ENCODE assay signal across 12 mouse cellular contexts in genomic region chr2:29438530-29438862, GRCm38 (mm10).
A peak's percentile ranks its signal among the peaks of the same experiment; 100 is the strongest.
DNase-seq lines count a peak whose midpoint lies in the region; ATAC-seq and TF ChIP-seq lines count a peak whose summit lies in the region.
"Had no signal": no experiment of that assay in that cellular context is flagged by ENCODE, and none has a peak within 500 bp of the region (broad histone marks: within the 10 kb centered on the region; RNA-seq: fewer than 3 reads in every experiment).

No protein-coding gene starts in this region.

- H3K36me3 ChIP-seq in heart, adult 2 months (ENCODE audit: control insufficient read depth, insufficient read depth, low read length): no peaks in the 10 kb centered on the region
- H3K36me3 ChIP-seq in heart, embryonic 12.5 days: no peaks in the 10 kb centered on the region

- H3K4me3 ChIP-seq in heart, adult 2 months: no peak overlapping the region
- no peak overlapping the region for H3K4me3 ChIP-seq in heart, embryonic 12.5 days

- H3K79me2 ChIP-seq in heart, adult 2 months (replicated peaks; ENCODE audit: control insufficient read depth, insufficient read depth, low read length): no peaks in the 10 kb centered on the region

- no peak for ATAC-seq in heart, embryonic 12.5 days (ENCODE audit: insufficient number of reproducible peaks, low FRiP score)
- ATAC-seq: Patski had no signal

- no peak for TF ChIP-seq CTCF in heart, adult 2 months (IDR thresholded peaks at IDR 0.05)

- intact Hi-C loops in heart, adult 2 months (cut with DNase I): no loop called here

- peak; percentile 27 to 44 for DNase-seq in heart, adult 2 months
- DNase-seq in ovary, adult 18-20 months (ENCODE audit: low spot score): peak; percentile 26
- no peak for DNase-seq in ovary, postnatal 10 days (ENCODE audit: low spot score)
- peak; percentile 36 to 76 for DNase-seq in kidney, postnatal 25 days
- DNase-seq in skeletal muscle tissue, adult 2 months (ENCODE audit: low read depth, low spot score): peak; percentile 21
- DNase-seq in frontal cortex, postnatal 25 days (ENCODE audit: low spot score in 2 of 2): no peak
- no peak for DNase-seq in right cerebral cortex, postnatal 10 days (ENCODE audit: low spot score in 2 of 2)
- DNase-seq: cerebellum, adult 9-11 months; left cerebral cortex, postnatal 4 days; thymus, postnatal 14 days had no signal

- TF ChIP-seq POLR2A in heart, adult 2 months (IDR thresholded peaks at IDR 0.05; ENCODE audit: insufficient read depth, low read depth, low read length): no peak

- H3K4me1 ChIP-seq in heart, adult 2 months (ENCODE audit: control insufficient read depth, insufficient read depth, low read length): peaks cover 7% of the 10 kb centered on the region
- peaks cover 32% of the 10 kb centered on the region for H3K4me1 ChIP-seq in heart, embryonic 12.5 days (replicated peaks)

- H3K4me2 ChIP-seq in heart, embryonic 12.5 days: no peak overlapping the region

- no peak overlapping the region for H3K27ac ChIP-seq in heart, adult 2 months
- no peak overlapping the region for H3K27ac ChIP-seq in heart, embryonic 12.5 days (ENCODE audit: poor library complexity, severe bottlenecking)

- no peak overlapping the region for H3K9ac ChIP-seq in heart, adult 2 months (ENCODE audit: low read depth, low read length)
- no peak overlapping the region for H3K9ac ChIP-seq in heart, embryonic 12.5 days

- H3K27me3 ChIP-seq in heart, adult 2 months (ENCODE audit: control insufficient read depth, insufficient read depth, low read length): no peaks in the 10 kb centered on the region
- H3K27me3 ChIP-seq in heart, embryonic 12.5 days (replicated peaks): no peaks in the 10 kb centered on the region
- H3K27me3 ChIP-seq: Patski had no signal

- no peaks in the 10 kb centered on the region for H3K9me3 ChIP-seq in heart, embryonic 12.5 days (replicated peaks)

- no peak for TF ChIP-seq EP300 in heart, adult 2 months (IDR thresholded peaks at IDR 0.05; ENCODE audit: insufficient read depth, low read depth, low read length)

- 50% methylated on average over 5 of the region's 5 CpGs for WGBS in heart, adult 2 months
- WGBS in heart, embryonic 12.5 days: 58% methylated on average over 5 of the region's 5 CpGs

Comparison
In these comparisons a context has a peak if more than half of its experiments do, and no peak if none do; other contexts are left out.
1. DNase-seq: peak in heart, adult 2 months (2 of 2), ovary, adult 18-20 months (single experiment), kidney, postnatal 25 days (2 of 2) and skeletal muscle tissue, adult 2 months (single experiment); none in ovary, postnatal 10 days (single experiment), frontal cortex, postnatal 25 days (0 of 2) and right cerebral cortex, postnatal 10 days (0 of 2).